Mouse (Mus musculus): ENCODE data around the gene Morc4.

GRCm38 (mm10) chrX:139841091-139841490 is 30.4 kb downstream of the Morc4 start:
- TF ChIP-seq POLR2A (IDR thresholded peaks at IDR 0.05; ENCODE audit: low read depth, low read length) (no peak), CTCF (IDR thresholded peaks at IDR 0.05; ENCODE audit: borderline replicate concordance, insufficient read depth, low read length) (no peak)
